Mouse (Mus musculus): ENCODE measurements around the gene Ugt2b35.
"Not testable (repeated sequence)": the region's sequence is repeated elsewhere in the genome, so short reads cannot be mapped to it uniquely, and the experiment has no call there.

Ugt2b35 gene

DNA sequence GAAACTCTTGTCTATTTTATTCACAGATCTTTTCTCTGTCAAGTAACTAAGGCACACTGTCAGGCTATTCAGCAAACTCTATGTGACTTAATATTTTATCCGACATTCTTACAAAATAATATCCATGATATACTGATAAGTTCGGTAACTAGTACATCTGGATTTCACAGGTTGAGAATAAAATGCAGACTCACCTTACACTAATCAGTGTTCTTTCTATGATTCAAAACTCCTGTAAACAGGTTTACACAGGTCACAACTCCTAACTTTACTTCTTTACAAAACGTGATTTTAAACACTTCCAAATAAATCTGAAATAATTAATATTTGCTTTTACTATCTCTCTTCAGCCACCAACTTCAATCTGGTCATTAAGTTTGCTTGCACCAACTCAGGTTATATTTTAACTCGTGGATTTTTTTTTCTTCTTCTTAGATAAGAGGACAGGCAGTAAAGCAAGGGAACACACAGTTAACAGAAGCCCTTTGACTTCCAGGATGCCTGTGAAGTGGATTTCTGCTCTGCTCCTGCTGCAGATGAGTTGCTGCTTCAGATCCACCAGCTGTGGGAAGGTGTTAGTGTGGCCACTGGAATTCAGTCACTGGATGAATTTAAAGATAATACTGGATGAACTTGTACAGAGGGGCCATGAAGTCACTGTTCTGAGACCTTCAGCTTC, at the start of gene Ugt2b35:
Gene Ugt2b35 (plus strand): TSS at position 466 of the 679 bp plus-strand sequence.
- DNase-seq = no peak

DNA sequence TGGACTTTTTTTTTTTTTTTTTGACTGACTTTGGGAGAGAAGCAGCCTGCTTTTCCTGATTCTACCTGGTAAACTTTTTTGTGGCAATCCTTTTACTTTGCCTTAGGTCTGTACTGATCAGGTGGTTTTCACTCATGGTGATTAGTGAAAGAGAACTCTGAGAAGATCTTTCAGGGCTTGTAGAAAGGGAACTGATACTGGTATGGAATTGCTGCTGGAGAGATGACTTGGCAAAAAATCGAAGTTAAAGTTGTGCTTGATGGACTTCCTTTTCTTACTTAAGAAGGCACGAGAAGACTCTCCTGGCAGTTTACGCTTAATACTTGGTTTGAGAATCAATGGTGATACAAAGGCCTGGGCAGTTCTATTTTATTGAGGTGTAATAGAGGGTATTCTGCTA, 40.2 kb upstream of the Ugt2b35 start:
- no peak for DNase-seq

DNA sequence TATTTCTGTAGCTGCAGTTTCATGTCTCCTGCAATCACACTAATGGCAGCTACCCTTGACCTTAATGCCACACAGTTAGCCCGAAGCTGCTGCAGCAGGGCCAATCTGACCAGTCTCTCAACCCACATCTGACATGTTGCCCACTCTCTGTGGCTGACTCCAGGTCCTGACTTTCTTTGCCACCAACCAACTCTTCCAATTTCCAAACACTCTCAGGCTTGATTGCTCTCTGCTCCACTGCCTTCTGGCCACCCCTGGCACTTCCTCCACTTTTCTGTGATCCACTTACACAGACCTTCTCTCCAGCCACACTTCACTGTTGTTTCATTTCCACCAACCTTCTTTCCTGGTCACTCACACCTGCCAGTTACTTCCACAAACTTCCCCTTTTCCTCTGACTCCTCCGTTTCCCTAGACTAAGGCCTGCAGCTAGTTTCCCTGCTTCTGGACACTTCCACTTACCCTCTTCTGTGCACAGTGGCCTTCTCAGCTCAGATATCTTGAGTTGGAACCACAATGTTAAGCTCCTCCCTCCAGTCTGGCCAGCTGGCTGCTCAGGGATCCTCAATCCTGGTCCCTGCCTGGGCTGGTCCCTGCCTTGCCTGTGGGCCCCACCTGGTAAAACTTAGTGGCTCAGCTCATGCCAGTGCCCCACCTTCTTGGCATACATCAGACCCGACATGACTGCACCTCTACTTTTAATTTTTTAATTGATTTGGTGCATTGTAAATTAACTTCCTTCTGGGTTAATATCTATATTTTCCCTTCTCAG, 38.9 kb upstream of the Ugt2b35 start:
- no peak for DNase-seq

DNA sequence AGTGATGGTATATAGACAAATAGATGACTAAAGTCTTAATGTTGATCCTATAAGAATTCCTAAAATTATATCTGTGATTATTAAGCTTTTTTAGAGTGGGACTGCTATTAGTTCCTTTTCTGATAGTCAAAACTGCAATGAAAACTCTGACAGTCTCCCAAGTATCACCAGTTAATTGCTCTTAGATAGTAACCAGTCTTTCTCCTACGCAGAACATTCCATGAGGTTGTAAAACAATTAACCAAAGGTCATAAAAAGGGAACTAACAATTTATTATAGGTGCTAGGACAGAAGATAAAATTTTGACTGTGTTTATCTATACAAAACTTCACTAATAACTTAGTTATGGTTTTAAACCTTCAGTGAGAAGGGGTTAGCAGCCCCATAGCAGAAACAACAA, 37.8 kb upstream of the Ugt2b35 start:
- not testable (repeated sequence) for DNase-seq

DNA sequence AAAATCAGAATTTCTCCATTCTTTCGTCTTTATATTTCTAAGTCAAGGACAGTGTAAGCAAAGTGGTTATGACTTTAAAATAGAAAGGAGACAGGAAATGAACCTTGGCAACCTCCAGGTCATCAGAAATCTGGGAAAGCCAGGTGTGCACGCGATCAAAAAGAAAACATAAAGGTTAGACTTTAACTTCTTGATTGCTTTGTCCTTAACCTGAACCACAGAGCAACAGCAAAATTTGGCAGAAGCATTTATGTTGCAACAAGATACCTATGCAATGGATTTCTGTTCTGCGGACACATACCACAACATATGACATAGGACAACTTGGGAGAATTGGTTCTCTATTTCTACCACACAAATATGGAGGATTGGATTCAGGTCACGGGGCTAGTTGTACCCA, 33.4 kb upstream of the Ugt2b35 start:
- not testable (repeated sequence) for DNase-seq

DNA sequence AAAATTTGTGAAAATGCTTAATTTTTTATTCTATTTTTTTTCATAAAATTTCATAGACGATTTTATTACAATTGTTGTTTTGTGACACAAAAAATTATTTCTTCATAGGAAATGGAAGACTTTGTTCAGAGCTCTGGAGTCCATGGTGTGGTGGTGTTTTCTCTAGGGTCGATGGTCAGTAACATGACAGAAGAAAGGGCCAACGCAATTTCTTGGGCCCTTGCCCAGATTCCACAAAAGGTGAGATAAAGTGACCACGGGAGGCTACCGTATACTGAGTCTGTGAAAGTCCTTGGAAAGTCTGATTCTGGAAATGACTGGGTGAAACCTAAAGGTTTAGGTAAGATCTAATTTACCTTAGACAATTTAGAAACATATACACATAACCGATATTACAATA, 4.1 kb downstream of the Ugt2b35 start:
- DNase-seq = no peak

DNA sequence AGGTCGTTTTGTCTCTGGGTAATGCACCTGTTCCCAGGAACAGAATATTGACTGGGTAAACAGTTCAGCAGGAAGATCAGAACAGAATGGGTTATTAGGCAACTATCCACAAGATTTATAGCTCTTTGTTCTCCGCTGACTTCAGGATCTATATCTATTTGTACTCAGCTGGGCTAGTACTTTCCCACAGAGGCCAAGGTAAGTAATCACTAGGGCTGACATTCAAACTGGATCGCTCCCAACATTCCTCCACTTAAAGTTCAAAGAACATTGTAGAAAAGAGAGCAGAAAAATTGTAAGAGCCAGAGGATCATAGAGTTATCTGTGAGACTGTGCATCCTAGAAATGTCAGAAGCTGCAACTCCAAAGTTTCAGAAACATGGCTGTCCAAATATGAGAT, 14.8 kb downstream of the Ugt2b35 start:
- no peak for DNase-seq

DNA sequence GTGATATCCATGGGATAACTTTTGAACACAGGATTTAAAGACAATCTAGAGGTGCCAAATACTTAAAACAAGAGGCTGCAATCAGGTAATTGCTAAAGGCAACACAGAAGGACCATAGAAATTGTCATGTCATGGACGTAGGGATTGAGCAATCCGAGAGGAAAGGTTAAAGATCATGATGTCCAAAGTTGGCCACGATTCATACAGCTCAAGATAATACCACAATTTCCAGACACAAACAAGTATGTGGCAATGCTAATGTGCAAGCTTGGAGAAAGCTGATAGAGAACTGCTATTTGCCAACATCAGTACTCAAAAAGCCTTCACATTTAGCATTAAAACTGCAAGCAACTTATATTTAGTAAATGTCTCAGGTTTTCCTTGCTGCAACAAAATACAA, 26.7 kb downstream of the Ugt2b35 start:
- no peak for DNase-seq

DNA sequence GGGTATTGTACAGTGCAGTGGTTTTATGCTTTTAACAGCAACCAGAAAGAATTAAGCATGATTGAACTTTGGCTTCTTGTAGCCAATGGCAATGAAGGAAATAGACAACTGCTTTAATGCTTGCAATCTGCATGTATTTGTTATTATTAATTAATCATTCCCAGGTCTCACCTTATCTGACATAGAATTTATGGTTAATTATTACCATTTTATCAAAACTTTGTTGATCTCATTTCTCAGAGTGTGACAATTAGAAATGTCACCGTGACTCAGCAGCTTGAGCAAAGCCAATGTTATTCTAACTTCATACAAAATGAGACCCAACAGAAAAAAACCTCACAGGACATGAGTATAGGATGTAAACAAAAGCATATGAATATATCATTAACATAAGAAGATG, 30.0 kb downstream of the Ugt2b35 start:
- no peak for DNase-seq
